Mouse (Mus musculus) liver, adult 2 months (tissue): Measurements from ENCODE around the gene Lrfn3. TPM values are rescaled to one million over a fixed set of nuclear protein-coding genes. Genes with fewer than 3 reads are reported as not detected.

Experiments
- DNase-seq: peaks from one replicate; pipeline ENCODE4 v3.0.0-alpha.2; 2011; ENCODE audit warnings: low read depth, low spot score; ENCODE audit errors: extremely low read depth
- H3K27ac ChIP-seq: fragments of 200-500 bp; replicated peaks from 2 replicates; pipeline ENCODE4 v1.5.1; 2012; ENCODE audit warnings: low read depth, mild to moderate bottlenecking, control low read depth, inconsistent platforms, low read length; ENCODE audit not compliant: insufficient read depth
- H3K27me3 ChIP-seq: fragments of 200-500 bp; 2 replicates; pipeline ENCODE4 v1.6.1; 2012; ENCODE audit warnings: mild to moderate bottlenecking, moderate library complexity, low read length, inconsistent platforms; ENCODE audit not compliant: control insufficient read depth, insufficient read depth
- H3K36me3 ChIP-seq: fragments of 200-500 bp; 2 replicates; pipeline ENCODE4 v1.6.1; 2012; ENCODE audit warnings: low read length, inconsistent platforms; ENCODE audit not compliant: control insufficient read depth, insufficient read depth
- H3K4me1 ChIP-seq: fragments of 200-500 bp; 2 replicates; pipeline ENCODE4 v1.6.1; 2011; ENCODE audit warnings: low read length; ENCODE audit not compliant: control insufficient read depth, insufficient read depth
- H3K4me3 ChIP-seq: fragments of 200-500 bp; 2 replicates; pipeline ENCODE4 v1.5.1; 2011; ENCODE audit warnings: low read depth, mild to moderate bottlenecking, control low read depth, low read length, moderate library complexity; ENCODE audit not compliant: insufficient read depth
- H3K79me2 ChIP-seq: fragments of 200-500 bp; 2 replicates; pipeline ENCODE4 v1.6.1; 2012; ENCODE audit warnings: inconsistent platforms, mild to moderate bottlenecking, low read length, moderate library complexity; ENCODE audit not compliant: control insufficient read depth, insufficient read depth
- H3K9ac ChIP-seq: fragments of 200-500 bp; 2 replicates; pipeline ENCODE4 v1.6.1; 2012; ENCODE audit warnings: low read depth, mild to moderate bottlenecking, control low read depth, inconsistent platforms, low read length
- CTCF ChIP-seq: fragments of 200-500 bp; IDR thresholded peaks from 2 replicates; pipeline ENCODE4 v1.5.1; 2011; ENCODE audit warnings: low read depth, low read length, control low read depth
- POLR2A ChIP-seq: fragments of 200-500 bp; IDR thresholded peaks from 2 replicates; pipeline ENCODE4 v1.6.1; 2011; ENCODE audit warnings: low read length, control low read depth; ENCODE audit not compliant: insufficient read depth; ENCODE audit errors: extremely low read depth
- WGBS: fragments of 180-500 bp; shearing (Covaris S2); methylation state at CpG from one replicate; pipeline ENCODE4 v1.1.7; 2018; 5-methylcytosine and 5-hydroxymethylcytosine counted together
- polyA plus RNA-seq: library from polyadenylated mRNA; depleted of rRNA; stranded (reverse); fragments of >200 nt; gene quantifications from 2 replicates; pipeline ENCODE4 v1.2.3, GENCODE M21; 2012
- total RNA-seq: library from RNA; depleted of rRNA; stranded (reverse); fragments of >200 nt; gene quantifications from 2 replicates; pipeline ENCODE4 v1.2.3, GENCODE M21; 2014

The Lrfn3 gene
- total and polyA plus RNA-seq, 2 experiments = 0.74 to 12.9 TPM

DNA sequence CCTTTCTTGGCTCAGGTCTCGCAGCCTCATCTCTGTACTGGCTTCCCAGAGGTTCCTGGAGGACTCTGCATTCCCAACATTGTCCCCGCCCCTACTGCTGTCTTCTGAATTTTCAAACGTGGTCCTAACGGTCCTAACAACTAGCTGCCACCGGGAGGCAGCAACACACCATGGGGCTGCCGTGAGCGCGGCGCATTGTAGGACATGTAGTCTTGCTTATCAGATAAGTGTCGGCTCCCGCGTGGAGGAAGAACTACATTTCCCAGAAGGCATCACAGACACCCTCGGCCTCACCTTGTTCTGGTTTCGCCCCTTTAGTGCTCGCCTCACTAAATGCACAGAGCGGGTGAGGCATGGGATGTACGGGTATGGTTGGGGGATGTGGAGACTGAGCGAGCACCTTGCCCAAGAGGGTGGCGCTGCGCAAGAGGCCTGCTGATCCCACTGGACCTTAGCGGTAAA is 11.0 kb upstream of the Lrfn3 start:
- no peaks in the 10 kb centered on the region for H3K4me1 ChIP-seq
- H3K4me3 ChIP-seq = peak overlapping the region; percentile 67
- DNase-seq = peak; percentile 86
- TF ChIP-seq POLR2A (no peak), CTCF (peak; percentile 98)
- no peaks in the 10 kb centered on the region for H3K27me3 ChIP-seq
- H3K36me3 ChIP-seq = no peaks in the 10 kb centered on the region
- H3K79me2 ChIP-seq = no peaks in the 10 kb centered on the region
- H3K9ac ChIP-seq = peak overlapping the region; percentile 63
- under 1% methylated on average over 21 of the region's 21 CpGs for WGBS
- H3K27ac ChIP-seq = no peak overlapping the region

DNA sequence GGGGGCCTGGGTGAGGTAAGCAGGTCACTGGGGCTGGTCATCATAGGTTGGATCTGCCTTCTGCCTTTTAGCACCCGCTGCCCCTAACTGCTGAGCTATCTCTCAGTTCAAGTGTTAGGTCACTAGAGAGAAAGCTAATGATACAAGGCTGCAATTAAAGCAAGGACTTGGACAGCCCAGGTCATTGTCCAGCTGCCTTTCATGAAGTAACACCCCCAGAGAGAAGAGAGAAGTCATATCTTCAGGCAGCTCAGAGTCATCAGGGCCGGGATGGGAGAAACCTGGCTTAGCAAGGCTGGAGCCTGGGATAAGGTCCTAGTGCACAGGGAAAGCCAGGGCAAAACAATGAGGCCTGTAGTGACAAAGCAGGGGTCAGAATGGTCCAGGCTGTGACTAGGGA is 4.9 kb upstream of the Lrfn3 start:
- no peak overlapping the region for H3K4me3 ChIP-seq
- no peak overlapping the region for H3K9ac ChIP-seq
- no peak for TF ChIP-seq POLR2A
- TF ChIP-seq CTCF = no peak
- no peaks in the 10 kb centered on the region; the same call in 1 of the 2 replicates for H3K4me1 ChIP-seq
- no peak for DNase-seq
- H3K79me2 ChIP-seq = no peaks in the 10 kb centered on the region
- H3K36me3 ChIP-seq = no peaks in the 10 kb centered on the region
- WGBS = 67% methylated on average over 2 of the region's 2 CpGs
- H3K27me3 ChIP-seq = no peaks in the 10 kb centered on the region
- H3K27ac ChIP-seq = no peak overlapping the region

DNA sequence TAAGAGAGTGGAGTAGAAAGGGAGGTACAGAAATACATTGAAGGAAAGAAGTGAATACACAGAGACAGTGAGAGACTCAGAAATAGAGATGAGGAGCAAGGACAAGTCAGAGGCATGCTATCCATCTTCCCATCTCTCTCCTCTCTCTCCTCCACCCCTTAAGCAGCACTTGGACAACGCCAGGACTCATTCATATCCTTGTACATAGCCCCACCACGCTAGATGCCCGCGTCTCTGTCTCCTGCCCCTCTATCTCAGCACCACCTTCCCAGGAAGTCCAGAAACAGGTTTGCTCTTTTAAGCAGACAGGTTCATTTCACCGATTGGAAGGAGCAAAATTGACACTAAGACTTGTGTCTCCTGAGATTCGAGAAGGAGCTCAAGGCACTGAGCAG is 769 bp upstream of the Lrfn3 start:
- TF ChIP-seq CTCF = no peak
- TF ChIP-seq POLR2A = no peak
- Histone ChIP-seq H3K4me1 (peaks cover 18% of the 10 kb centered on the region), H3K36me3 (no peaks in the 10 kb centered on the region), H3K9ac (no peak overlapping the region), H3K79me2 (no peaks in the 10 kb centered on the region), H3K4me3 (peak overlapping the region; percentile 76), H3K27ac (no peak overlapping the region), H3K27me3 (no peaks in the 10 kb centered on the region)
- WGBS = 72% methylated on average over 6 of the region's 6 CpGs
- DNase-seq = no peak

DNA sequence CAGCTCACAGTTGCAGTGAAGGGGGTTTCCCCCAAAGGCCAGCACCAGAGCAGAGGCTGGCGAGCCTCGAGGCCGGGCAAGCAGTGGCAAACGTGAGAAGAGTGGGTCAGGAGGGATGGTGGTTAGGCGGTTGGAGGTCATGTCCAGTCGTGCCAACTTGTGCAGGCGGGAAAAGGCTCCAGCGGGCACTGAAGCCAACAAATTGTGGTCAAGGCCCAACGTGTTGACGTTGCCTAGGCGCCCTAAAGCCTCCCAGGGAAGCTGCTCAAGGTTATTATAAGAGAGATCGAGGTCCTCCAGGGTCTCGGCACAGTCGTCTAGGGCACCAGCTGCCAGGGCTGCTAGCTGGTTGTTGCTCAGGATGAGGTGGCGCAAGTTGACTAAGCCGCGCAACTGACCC is 2.5 kb downstream of the Lrfn3 start:
- H3K27me3 ChIP-seq = no peaks in the 10 kb centered on the region
- H3K4me3 ChIP-seq = peak overlapping the region; percentile 51; the same call in 1 of the 2 replicates
- WGBS = 29% methylated on average over 17 of the region's 17 CpGs
- H3K4me1 ChIP-seq = peaks cover 30% of the 10 kb centered on the region
- DNase-seq = peak; percentile 83
- peak overlapping the region; percentile 86 for H3K27ac ChIP-seq
- peak overlapping the region; percentile 71 for H3K9ac ChIP-seq
- no peaks in the 10 kb centered on the region for H3K36me3 ChIP-seq
- no peak for TF ChIP-seq CTCF
- no peak for TF ChIP-seq POLR2A
- H3K79me2 ChIP-seq = peaks cover 5% of the 10 kb centered on the region; the same call in 1 of the 2 replicates

DNA sequence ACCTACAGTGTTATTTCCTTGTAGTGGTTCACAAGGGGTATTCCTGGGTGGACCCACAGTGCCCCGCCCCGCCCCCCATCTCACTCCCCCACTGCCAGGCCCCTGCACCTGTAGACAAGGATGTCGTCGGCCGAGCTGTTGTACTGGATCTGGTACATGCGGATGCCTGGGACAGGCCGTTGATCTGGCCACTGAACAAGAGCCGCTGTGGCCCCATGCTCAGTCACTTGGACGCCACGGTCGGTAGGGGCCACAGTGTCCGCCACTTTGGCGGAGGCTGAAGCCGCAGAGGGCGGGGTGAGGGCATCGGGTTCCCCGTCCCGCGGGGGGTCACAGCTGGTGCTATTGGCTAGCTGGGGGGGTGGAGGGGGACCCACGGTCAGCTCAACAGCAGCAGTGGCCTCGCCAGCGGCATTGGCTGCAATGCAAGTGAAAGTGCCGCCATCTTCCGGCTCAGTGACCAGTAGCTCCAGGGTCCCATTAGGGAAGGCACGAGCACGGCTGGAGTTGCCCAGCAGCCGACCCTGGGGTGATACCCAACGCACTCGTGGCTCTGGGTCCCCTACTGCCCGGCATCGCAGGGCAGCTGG is 3.2 kb downstream of the Lrfn3 start:
- H3K4me1 ChIP-seq = peaks cover 33% of the 10 kb centered on the region
- 32% methylated on average over 31 of the region's 31 CpGs for WGBS
- H3K79me2 ChIP-seq = peaks cover 5% of the 10 kb centered on the region; the same call in 1 of the 2 replicates
- no peaks in the 10 kb centered on the region for H3K36me3 ChIP-seq
- TF ChIP-seq CTCF = 0 out of 2 replicates have a peak, but pooled peaks have one; percentile 15
- 0 out of 2 replicates have a peak, but pooled peaks have one; percentile 25 for TF ChIP-seq POLR2A
- H3K4me3 ChIP-seq = peak overlapping the region; percentile 51; the same call in 1 of the 2 replicates
- H3K27ac ChIP-seq = peak overlapping the region; percentile 86
- H3K27me3 ChIP-seq = no peaks in the 10 kb centered on the region
- peak; percentile 49 for DNase-seq
- peak overlapping the region; percentile 71 for H3K9ac ChIP-seq

DNA sequence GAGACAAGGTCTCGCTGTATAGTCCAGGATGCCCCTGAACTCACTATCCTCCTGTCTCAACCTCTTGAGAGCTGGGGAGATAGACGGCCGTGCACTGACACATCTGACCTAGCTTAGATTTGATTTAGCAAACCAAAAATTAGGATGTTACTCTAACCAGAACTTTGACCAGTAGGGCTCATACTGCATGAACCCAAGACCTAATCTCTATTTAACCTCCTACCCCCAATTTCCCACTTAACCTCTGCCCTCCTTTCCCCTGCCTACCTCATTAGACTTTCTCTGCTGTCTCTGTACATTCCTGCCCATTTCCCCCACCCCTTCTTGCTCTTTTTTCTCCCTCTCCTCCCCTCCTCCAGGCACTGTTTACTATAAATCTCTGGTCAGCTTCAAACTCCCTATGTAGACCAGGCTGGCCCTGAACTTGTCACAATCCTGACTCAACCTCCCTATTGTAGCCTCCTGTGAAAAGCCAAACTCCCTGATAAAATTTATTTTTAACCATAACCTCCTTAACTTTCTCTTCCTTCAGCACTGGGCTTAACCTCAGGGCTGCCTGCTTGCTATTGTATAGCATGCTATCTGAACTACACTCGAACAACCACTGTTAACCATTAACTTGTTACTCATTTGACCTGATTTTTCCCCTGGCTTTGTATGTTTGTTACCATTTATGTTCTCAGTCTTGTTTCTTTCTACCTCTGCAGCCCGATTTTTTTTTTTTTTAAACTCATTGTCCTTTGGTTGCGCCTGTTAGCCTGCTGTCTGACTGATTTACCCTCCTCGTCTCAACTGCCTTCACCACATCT is 4.0 kb downstream of the Lrfn3 start:
- H3K9ac ChIP-seq = peak overlapping the region; percentile 43
- TF ChIP-seq CTCF (no peak), POLR2A (no peak)
- H3K4me3 ChIP-seq = 0 out of 2 replicates have a peak overlapping the region, but pooled peaks have one; percentile 51
- peaks cover 5% of the 10 kb centered on the region; the same call in 1 of the 2 replicates for H3K79me2 ChIP-seq
- no peaks in the 10 kb centered on the region for H3K27me3 ChIP-seq
- WGBS = 26% methylated on average over 7 of the region's 7 CpGs
- H3K36me3 ChIP-seq = no peaks in the 10 kb centered on the region
- peaks cover 35% of the 10 kb centered on the region for H3K4me1 ChIP-seq
- peak; percentile 97 for DNase-seq
- H3K27ac ChIP-seq = peak overlapping the region; percentile 98
